Mouse (Mus musculus) stomach, embryonic 16.5 days (tissue): ENCODE measurements around the gene Syngap1. TPM values are rescaled to one million over a fixed set of nuclear protein-coding genes. Genes with fewer than 3 reads are reported as not detected.

Experiments used
- ATAC-seq: fragments of 200-750 bp; cut with Nextera tagmentation; 2 replicates; pipeline ENCODE4 v1.8.0; 2017; ENCODE audit warnings: moderate number of reproducible peaks, moderate TSS enrichment; ENCODE audit not compliant: insufficient read depth, low FRiP score
- H3K27ac ChIP-seq: fragments of 300-500 bp; sonication (generic); 2 replicates; pipeline ENCODE4 v1.5.1; 2014; ENCODE audit warnings: low read length
- H3K27me3 ChIP-seq: fragments of 300-500 bp; sonication (generic); 2 replicates; pipeline ENCODE4 v1.6.1; 2014; ENCODE audit warnings: low read length, control low read depth, mixed read lengths; ENCODE audit not compliant: control insufficient read depth, insufficient read depth
- H3K36me3 ChIP-seq: fragments of 300-500 bp; sonication (generic); 2 replicates; pipeline ENCODE4 v1.6.1; 2014; ENCODE audit warnings: low read length; ENCODE audit not compliant: control insufficient read depth, insufficient read depth
- H3K4me1 ChIP-seq: fragments of 300-500 bp; sonication (generic); 2 replicates; pipeline ENCODE4 v1.6.1; 2014; ENCODE audit warnings: low read length, control low read depth, mixed read lengths; ENCODE audit not compliant: control insufficient read depth, insufficient read depth
- H3K4me2 ChIP-seq: fragments of 300-500 bp; sonication (generic); 2 replicates; pipeline ENCODE4 v1.6.1; 2014; ENCODE audit warnings: low read depth, low read length, mixed read lengths
- H3K4me3 ChIP-seq: fragments of 300-500 bp; sonication (generic); replicated peaks from 2 replicates; pipeline ENCODE4 v1.5.1; 2014; ENCODE audit warnings: mild to moderate bottlenecking, low read length
- H3K9ac ChIP-seq: fragments of 300-500 bp; sonication (generic); 2 replicates; pipeline ENCODE4 v1.6.1; 2014; ENCODE audit warnings: low read length
- H3K9me3 ChIP-seq: fragments of 300-500 bp; sonication (generic); replicated peaks from 2 replicates; pipeline ENCODE4 v1.6.1; 2016; ENCODE audit warnings: low read length, control low read depth; ENCODE audit not compliant: control insufficient read depth
- WGBS: fragments of 180-500 bp; shearing (Covaris S2); extraction: QIAGEN DNeasy Blood & Tissue Kit; methylation state at CpG from one replicate; pipeline ENCODE4 v1.1.7; 2014; 5-methylcytosine and 5-hydroxymethylcytosine counted together
- polyA plus RNA-seq: library from polyadenylated mRNA; unstranded; fragments of >200 nt; fragmentation: Nextera tagmentation; extraction: Ambion mirVana; gene quantifications from 2 replicates; pipeline ENCODE4 v1.2.1, GENCODE M21; 2015

Gene Syngap1
- polyA plus RNA-seq, 1 experiment from 2014 or later: 1.6 TPM

- WGBS: 29% methylated on average over 7 of the region's 7 CpGs
- Histone ChIP-seq H3K9me3 (no peaks in the 10 kb centered on the region), H3K27me3 (no peaks in the 10 kb centered on the region), H3K4me3 (peak overlapping the region; percentile 36), H3K27ac (peak overlapping the region; percentile 38; the same call in 1 of the 2 replicates), H3K9ac (peak overlapping the region; percentile 57), H3K4me2 (peak overlapping the region; percentile 52), H3K4me1 (peaks cover 61% of the 10 kb centered on the region), H3K36me3 (no peaks in the 10 kb centered on the region)
- no peak for ATAC-seq
These were observed 9.7 kb downstream of the Syngap1 start for GRCm38 (mm10) chr17:26950560-26951288.

- WGBS: 1% methylated on average over 11 of the region's 11 CpGs
These were observed 10.4 kb downstream of the Syngap1 start for GRCm38 (mm10) chr17:26951406-26951805.

GRCm38 (mm10) chr17:26951952-26952877, 11.2 kb downstream of the Syngap1 start:
- H3K27ac ChIP-seq: no peak overlapping the region
- peaks cover 46% of the 10 kb centered on the region for H3K4me1 ChIP-seq
- ATAC-seq: no peak

More at GRCm38 (mm10) chr17:26951406-26951805, 10.4 kb downstream of the Syngap1 start:
- H3K9me3 ChIP-seq: no peaks in the 10 kb centered on the region
- H3K27ac ChIP-seq: peak overlapping the region; percentile 38; the same call in 1 of the 2 replicates
- H3K27me3 ChIP-seq: no peaks in the 10 kb centered on the region
- peak overlapping the region; percentile 57 for H3K9ac ChIP-seq
- peak; percentile 51; the same call in 1 of the 2 replicates for ATAC-seq
- no peaks in the 10 kb centered on the region for H3K36me3 ChIP-seq
- H3K4me1 ChIP-seq: peaks cover 54% of the 10 kb centered on the region
- peak overlapping the region; percentile 52 for H3K4me2 ChIP-seq
- H3K4me3 ChIP-seq: peak overlapping the region; percentile 36

DNA sequence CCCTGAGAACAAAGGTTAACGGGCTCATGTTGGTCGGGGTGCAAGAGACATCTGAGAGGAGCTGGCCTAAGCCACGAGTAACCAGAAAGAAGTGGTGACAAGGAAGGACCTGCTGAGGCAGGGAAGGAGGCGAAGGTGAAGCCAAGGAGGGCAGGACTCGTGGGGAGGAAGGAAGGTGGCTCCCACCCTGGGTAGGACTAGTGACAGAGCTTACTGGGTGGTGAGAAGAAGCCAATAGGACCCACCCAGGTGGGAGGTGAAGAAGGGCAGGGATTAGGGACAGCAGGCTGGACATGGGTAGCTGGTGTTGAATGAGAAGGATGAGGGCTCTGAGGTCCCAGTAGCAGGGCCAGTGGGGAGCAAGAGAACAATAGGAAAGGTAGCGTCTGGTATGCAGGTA, 12.1 kb downstream of the Syngap1 start:
- no peaks in the 10 kb centered on the region for H3K27me3 ChIP-seq
- no peak overlapping the region; the same call in 1 of the 2 replicates for H3K9ac ChIP-seq
- no peak overlapping the region for H3K4me2 ChIP-seq
- no peak for ATAC-seq
- 40% methylated on average over 6 of the region's 6 CpGs for WGBS
- H3K27ac ChIP-seq: no peak overlapping the region
- H3K36me3 ChIP-seq: 0 out of 2 replicates have a peak, but pooled peaks cover 3% of the 10 kb centered on the region
- H3K9me3 ChIP-seq: no peaks in the 10 kb centered on the region
- peaks cover 40% of the 10 kb centered on the region for H3K4me1 ChIP-seq
- H3K4me3 ChIP-seq: no peak overlapping the region

More at GRCm38 (mm10) chr17:26951952-26952877, 11.2 kb downstream of the Syngap1 start:
- Histone ChIP-seq H3K9ac (peak overlapping the region; percentile 57), H3K36me3 (0 out of 2 replicates have a peak, but pooled peaks cover 3% of the 10 kb centered on the region), H3K4me2 (peak overlapping the region; percentile 52), H3K4me3 (peak overlapping the region; percentile 36), H3K9me3 (no peaks in the 10 kb centered on the region), H3K27me3 (no peaks in the 10 kb centered on the region)
- WGBS: 23% methylated on average over 23 of the region's 23 CpGs

GRCm38 (mm10) chr17:26953726-26954125, 12.7 kb downstream of the Syngap1 start:
- Histone ChIP-seq H3K4me3 (no peak overlapping the region), H3K4me2 (peak overlapping the region; percentile 17; the same call in 1 of the 2 replicates)
- ATAC-seq: no peak

GRCm38 (mm10) chr17:26956309-26956708, 15.3 kb downstream of the Syngap1 start:
- WGBS: 69% methylated on average over 5 of the region's 5 CpGs
- peaks cover 12% of the 10 kb centered on the region; the same call in 1 of the 2 replicates for H3K36me3 ChIP-seq

More at GRCm38 (mm10) chr17:26953726-26954125, 12.7 kb downstream of the Syngap1 start:
- Histone ChIP-seq H3K9ac (peak overlapping the region; percentile 12), H3K27ac (no peak overlapping the region), H3K27me3 (no peaks in the 10 kb centered on the region), H3K4me1 (peaks cover 40% of the 10 kb centered on the region), H3K9me3 (no peaks in the 10 kb centered on the region), H3K36me3 (0 out of 2 replicates have a peak, but pooled peaks cover 3% of the 10 kb centered on the region)
- WGBS: 9% methylated on average over 15 of the region's 16 CpGs

DNA sequence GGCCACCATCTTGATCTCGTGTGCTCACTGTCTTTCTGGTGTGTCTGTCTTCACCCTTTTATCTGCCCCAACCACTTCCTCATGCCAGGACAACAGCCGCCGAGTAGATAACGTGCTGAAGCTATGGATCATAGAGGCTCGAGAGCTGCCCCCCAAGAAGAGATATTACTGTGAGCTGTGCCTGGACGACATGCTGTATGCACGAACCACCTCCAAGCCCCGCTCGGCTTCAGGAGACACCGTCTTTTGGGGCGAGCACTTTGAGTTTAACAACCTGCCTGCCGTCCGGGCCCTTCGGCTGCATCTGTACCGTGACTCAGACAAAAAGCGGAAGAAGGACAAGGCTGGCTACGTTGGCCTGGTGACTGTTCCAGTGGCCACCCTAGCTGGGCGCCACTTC, 15.8 kb downstream of the Syngap1 start:
- Histone ChIP-seq H3K27me3 (no peaks in the 10 kb centered on the region), H3K4me3 (no peak overlapping the region), H3K36me3 (peaks cover 15% of the 10 kb centered on the region; the same call in 1 of the 2 replicates), H3K4me1 (peaks cover 19% of the 10 kb centered on the region), H3K9ac (no peak overlapping the region), H3K4me2 (no peak overlapping the region), H3K27ac (no peak overlapping the region), H3K9me3 (no peaks in the 10 kb centered on the region)
- 83% methylated on average over 18 of the region's 18 CpGs for WGBS
- no peak for ATAC-seq

More at GRCm38 (mm10) chr17:26956309-26956708, 15.3 kb downstream of the Syngap1 start:
- Histone ChIP-seq H3K27me3 (no peaks in the 10 kb centered on the region), H3K4me2 (no peak overlapping the region), H3K27ac (no peak overlapping the region), H3K9me3 (no peaks in the 10 kb centered on the region), H3K4me3 (no peak overlapping the region), H3K9ac (no peak overlapping the region), H3K4me1 (peaks cover 25% of the 10 kb centered on the region)
- no peak for ATAC-seq

GRCm38 (mm10) chr17:26957872-26958271, 16.8 kb downstream of the Syngap1 start:
- H3K27me3 ChIP-seq: no peaks in the 10 kb centered on the region
- H3K4me1 ChIP-seq: peaks cover 11% of the 10 kb centered on the region
- WGBS: 90% methylated on average over 5 of the region's 5 CpGs
- no peaks in the 10 kb centered on the region for H3K9me3 ChIP-seq
- H3K4me3 ChIP-seq: no peak overlapping the region
- no peak for ATAC-seq
- H3K9ac ChIP-seq: no peak overlapping the region
- H3K36me3 ChIP-seq: peaks cover 15% of the 10 kb centered on the region; the same call in 1 of the 2 replicates
- H3K4me2 ChIP-seq: no peak overlapping the region
- H3K27ac ChIP-seq: no peak overlapping the region
